Mouse (Mus musculus) skeletal muscle tissue, adult 2 months (tissue): ENCODE measurements around the gene Olfr1419.
"Not testable (repeated sequence)": the region's sequence is repeated elsewhere in the genome, so short reads cannot be mapped to it uniquely, and the experiment has no call there.

Experiments
- DNase-seq: peaks from one replicate; pipeline ENCODE4 v3.0.0-alpha.2; 2012; ENCODE audit warnings: low read depth, low spot score

Gene Olfr1419

GRCm38 (mm10) chr19:11875006-11875405, at the start of gene Olfr1419:
Gene Olfr1419 (minus strand): TSS chr19:11875106.
- DNase-seq, result no peak

GRCm38 (mm10) chr19:11922515-11922914, 47.6 kb upstream of the Olfr1419 start:
- not testable (repeated sequence) for DNase-seq

DNA sequence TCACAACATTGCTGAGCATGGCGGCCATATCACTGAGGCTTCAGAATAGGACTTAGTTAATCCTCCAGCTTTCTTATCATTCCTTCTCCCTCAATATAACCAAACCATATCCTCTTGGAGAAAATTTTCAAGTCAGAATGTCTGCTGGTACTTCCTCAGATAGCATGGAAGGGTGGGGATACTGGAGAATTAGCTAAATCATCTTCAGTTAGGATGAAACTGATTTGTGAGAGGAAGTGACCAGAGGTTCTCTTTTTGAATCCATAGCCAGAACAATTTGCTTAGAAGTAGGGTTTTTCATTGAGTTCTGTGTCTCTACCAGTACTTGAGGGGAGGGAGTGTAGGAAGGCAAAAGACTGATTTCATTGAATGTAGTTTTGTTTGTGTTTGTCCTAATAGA, 47.2 kb upstream of the Olfr1419 start:
- DNase-seq, result no peak

DNA sequence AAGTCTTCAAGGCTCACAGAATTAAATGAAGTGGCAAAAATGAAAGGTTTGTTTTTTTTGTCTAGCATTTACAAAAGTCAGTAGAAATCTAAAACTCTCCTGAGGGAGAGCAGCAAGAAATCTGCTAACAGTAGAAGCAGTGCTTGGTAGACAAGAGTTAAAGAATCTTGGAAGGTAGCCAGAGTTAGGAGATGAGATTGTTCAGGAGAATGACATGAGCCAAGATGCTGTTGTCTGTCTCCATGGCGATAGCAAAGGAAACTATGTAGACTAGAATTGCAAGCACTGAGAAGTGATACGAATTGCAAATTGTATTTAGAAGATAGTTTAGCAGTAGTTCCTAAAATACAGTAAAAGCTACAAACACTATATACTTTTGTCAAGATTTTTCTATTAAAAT, 40.9 kb upstream of the Olfr1419 start:
- peak; percentile 45 for DNase-seq

DNA sequence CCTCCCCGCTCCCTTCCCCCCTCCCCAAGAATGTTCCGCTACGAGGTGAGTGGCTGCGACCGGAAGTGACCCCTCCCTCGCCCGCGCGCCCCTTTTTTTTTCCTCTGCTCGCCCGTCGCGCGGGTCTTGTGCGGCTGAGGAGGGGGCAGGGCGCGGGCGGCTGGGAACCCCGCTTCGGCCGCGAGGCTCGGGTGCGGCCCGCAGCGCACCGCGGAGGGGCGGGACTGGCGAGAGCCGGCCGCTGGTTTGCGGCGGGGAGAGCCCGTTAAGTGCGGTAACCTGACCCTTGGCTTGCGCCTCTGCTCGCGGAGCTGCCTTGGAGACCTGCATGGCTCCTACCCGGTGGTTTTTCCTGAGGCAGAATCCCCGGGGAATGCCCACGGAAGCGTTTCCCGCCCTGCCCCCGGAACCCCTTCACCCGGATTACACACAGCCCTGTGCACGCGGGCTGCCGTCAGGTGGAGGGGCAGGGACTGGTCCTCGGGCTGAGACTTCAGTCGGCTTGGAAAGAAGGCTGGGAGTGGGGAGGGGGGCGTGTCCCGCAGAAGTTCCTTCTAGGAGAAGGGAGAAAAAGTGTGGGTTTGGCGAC, 37.7 kb upstream of the Olfr1419 start:
- DNase-seq, result peak; percentile 49

GRCm38 (mm10) chr19:11912037-11912532, 37.2 kb upstream of the Olfr1419 start, which contains the start of gene Patl1:
Gene Patl1 (plus strand): TSS chr19:11912399.
- peak; percentile 99 for DNase-seq

DNA sequence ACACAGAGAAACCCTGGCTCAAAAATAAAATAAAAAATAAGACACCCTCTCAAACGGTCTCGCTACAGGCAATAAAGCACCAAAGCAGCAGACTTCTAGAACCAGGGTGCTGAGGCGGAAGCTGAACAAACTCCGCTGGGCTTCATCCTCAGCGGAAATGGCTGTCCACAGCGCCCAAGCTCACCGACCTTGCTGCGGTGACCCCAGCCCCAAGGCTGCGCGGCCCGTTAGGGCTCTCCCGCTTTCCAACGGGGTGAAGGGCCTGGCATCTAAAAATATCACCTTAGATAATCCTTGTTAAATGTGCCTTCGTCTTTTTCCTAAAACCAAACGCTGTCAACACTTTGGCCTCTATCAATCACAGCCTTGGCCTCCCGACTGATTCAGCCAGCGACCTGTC, 36.7 kb upstream of the Olfr1419 start:
- DNase-seq, result no peak

GRCm38 (mm10) chr19:11911021-11911420, 36.1 kb upstream of the Olfr1419 start:
- no peak for DNase-seq

GRCm38 (mm10) chr19:11886265-11886664, 11.4 kb upstream of the Olfr1419 start, which contains the start of gene Olfr1420:
Gene Olfr1420 (plus strand): TSS chr19:11886565.
- no peak for DNase-seq

- not testable (repeated sequence) for DNase-seq
Measured at GRCm38 (mm10) chr19:11878404-11878803, 3.5 kb upstream of the Olfr1419 start.

- no peak for DNase-seq
Measured at GRCm38 (mm10) chr19:11867837-11868236, 7.1 kb downstream of the Olfr1419 start.

DNA sequence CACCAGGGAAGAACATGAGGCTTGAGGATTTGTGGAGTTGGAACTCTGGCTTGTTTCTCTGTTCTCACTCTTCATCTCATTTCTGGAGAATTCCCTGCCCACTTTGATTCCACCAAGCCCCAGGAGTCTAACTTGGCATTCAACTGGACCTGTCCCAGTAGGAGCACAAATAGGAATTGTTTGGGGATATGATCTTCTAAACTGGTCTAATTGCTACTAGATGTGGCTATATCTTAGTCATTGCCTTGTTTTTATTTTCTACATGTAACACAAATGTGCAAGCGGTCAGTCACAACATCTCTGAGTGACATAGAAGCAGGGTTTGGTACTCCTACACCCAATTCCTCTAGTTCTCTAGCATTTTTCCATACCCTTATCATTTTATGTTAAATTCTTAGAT, 13.9 kb downstream of the Olfr1419 start, which contains the start of gene Olfr1418:
TSS of gene Olfr1418 (minus strand) at position 101 of the 400 bp plus-strand sequence.
- no peak for DNase-seq

DNA sequence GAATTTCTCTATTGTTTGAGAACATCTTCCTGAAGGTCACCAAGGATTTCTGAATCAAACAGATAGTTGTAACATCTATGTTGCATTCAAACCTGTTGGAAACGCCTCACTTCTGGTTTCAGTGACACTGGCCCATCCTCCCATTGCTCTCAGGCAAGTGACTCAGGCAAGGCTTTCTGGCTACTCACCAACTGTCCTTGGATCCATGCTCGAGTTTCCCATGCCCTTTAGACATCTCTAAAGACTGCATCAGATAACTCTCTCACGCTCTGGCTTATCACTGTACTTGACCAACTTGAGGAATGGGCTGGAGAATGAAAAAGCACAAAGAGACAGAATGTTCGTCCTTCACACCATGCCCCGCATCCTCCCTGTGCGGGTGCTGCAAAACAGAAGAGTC, 18.4 kb downstream of the Olfr1419 start:
- DNase-seq, result no peak

DNA sequence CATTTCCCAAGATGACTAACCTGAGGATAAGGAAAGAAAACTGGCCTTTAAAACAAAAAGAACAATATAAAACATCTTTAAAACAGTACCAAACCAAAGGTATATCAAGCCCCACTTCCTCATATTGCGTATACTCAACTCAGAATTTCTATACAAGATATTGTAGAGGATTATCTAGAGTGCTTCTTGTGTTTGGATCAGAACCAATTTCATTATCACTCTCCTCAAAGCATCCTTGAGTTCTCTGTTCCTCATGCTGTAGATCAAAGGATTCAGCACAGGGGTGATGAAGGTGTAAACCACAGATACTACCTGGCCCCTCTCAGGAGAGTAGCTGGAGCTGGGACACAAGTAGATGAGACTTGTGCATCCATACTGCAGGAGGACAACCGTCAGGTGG, 20.1 kb downstream of the Olfr1419 start:
- no peak for DNase-seq

DNA sequence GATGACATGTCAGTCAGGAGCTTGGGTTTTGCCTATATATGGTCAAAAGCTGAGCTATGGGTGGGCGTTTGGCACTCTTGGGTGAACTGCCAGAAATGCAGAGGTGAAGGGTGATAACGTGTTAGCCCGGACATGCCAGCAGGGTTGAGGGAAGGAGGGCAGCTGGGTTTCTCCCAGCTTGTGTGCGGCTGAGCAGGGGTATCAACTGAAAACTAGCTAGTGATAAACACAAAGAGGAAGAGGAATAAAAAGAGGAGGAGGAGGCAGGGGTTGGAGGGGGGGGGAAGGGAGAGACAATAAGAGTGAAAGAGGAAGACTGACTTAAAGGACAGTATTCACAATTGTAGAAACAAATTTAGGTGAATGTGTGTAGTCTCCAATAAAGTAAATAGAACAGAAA, 22.3 kb downstream of the Olfr1419 start:
- no peak for DNase-seq

GRCm38 (mm10) chr19:11846333-11846732, 28.6 kb downstream of the Olfr1419 start:
- DNase-seq, result no peak

DNA sequence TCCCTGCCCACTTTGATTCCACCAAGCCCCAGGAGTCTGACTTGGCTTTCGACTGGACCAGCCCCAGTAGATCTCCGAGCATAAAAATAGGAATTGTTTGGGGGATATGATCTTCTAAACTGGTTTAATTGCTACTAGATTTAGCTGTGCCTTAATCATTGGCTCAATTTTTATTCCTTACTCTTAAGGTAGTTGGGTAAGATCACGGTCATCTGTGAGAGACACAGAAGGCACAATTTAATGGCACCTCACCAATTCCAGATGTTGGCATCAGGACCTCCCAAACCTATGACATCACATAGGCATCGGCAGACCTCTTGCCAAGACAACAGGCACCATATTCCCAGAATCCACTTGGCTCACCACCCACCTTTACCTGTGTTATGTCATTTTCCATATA, 35.8 kb downstream of the Olfr1419 start, which contains the start of gene Olfr1417:
TSS of gene Olfr1417 (minus strand) at position 101 of the 400 bp plus-strand sequence.
- no peak for DNase-seq

DNA sequence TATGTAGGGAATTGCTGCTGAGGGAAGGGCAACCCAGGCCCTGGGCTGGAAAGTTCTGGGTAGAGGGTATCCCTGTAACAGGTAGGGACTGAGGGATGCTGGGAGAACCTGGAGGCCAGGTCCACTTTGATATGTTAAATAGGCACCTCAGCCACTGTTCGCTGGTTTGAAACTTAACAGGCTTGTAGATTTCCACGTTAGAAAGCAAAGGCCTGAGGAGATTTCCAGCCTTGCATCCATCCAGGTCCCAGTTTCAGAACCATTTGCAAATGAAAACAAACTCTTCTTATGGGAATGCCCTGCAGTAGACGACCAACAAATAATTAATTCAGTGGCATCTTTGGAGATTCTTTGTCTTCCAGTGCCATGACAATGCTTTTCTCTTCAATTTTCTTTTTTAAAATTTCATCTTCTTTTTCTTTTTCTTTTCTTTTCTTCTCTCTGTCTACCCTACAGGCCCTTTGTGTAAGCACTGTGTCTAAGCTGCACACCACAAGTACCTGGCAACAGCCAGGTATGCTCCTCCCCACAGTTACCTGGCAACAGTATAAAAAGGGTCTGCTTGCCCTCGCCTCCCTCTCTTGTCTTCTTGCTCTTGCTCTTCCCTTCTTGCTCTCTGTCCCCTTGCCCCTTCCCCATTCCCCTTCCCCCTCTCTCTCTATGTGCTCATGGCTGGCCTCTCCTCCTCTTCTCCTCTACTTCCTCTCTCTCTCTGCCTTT, 51.4 kb downstream of the Olfr1419 start:
- no peak for DNase-seq

DNA sequence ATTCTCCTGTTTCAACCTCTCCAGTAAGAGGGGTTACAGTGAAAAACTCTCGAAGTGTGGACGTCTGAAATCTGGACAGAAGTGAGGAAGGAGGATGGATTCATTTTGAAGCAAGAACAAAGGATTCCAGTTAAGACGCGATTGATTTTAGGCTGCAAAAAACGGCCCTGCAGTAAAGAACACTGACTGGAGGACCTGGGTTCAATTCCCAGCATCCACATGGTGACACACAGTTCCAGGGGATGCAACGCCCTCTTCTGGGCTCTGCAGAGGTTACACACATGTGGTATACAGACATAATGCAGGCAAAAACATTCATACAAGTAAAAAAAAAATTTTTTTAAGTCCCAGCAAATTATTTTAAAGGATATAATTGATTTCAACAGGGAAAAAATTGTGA, 54.7 kb downstream of the Olfr1419 start:
- no peak for DNase-seq

DNA sequence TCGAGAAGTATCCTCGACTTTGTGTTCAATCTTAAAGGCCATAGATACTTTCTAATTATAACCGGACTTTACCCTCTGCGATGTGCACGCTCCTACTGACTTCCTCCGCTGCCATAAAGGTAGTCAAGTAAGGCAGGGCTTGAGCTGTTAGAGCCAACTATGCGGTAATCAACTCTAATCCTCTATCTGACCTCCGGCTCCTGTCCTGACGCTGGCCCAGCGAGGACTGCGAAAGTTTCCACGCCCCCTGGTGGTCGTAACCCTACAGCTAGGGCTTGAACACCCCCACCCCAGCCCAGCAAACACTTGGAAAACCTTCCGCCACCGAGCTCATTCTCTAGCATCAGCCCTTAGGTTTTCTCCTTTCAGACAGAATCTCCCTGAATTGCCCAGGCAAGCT, 55.1 kb downstream of the Olfr1419 start:
- DNase-seq, result peak; percentile 28

- no peak for DNase-seq
Measured at GRCm38 (mm10) chr19:11819143-11819700, 55.7 kb downstream of the Olfr1419 start, which contains the start of gene Stx3. Gene Stx3 (minus strand): TSS chr19:11819403.
